Mouse (Mus musculus) embryonic facial prominence, embryonic 10.5 days (tissue): ENCODE measurements at regions not wholly inside any gene's neighbourhood (a gene's known extent, or its start where the extent isn't known, plus 50 kb on each side); places are given as distances from the start of the nearest gene placed in this dataset.

Experiments
- DNase-seq: peaks from one replicate; pipeline ENCODE4 v3.0.0-alpha.2; 2017; ENCODE audit warnings: low spot score
- H3K27ac ChIP-seq: fragments of 300-500 bp; sonication (generic); replicated peaks from 2 replicates; pipeline ENCODE4 v1.5.1; 2016; ENCODE audit warnings: mild to moderate bottlenecking
- H3K27me3 ChIP-seq: fragments of 300-500 bp; sonication (generic); replicated peaks from 2 replicates; pipeline ENCODE4 v1.6.1; 2016; ENCODE audit warnings: low read depth, mild to moderate bottlenecking; ENCODE audit not compliant: poor library complexity, severe bottlenecking
- H3K36me3 ChIP-seq: fragments of 300-500 bp; sonication (generic); replicated peaks from 2 replicates; pipeline ENCODE4 v1.6.1; 2016; ENCODE audit warnings: mild to moderate bottlenecking, moderate library complexity
- H3K4me1 ChIP-seq: fragments of 300-500 bp; sonication (generic); 2 replicates; pipeline ENCODE4 v1.6.1; 2016
- H3K4me3 ChIP-seq: fragments of 300-500 bp; sonication (generic); 2 replicates; pipeline ENCODE4 v1.5.1; 2016; ENCODE audit warnings: mild to moderate bottlenecking, moderate library complexity
- H3K9me3 ChIP-seq: fragments of 300-500 bp; sonication (generic); 2 replicates; pipeline ENCODE4 v1.6.1; 2016; ENCODE audit warnings: mild to moderate bottlenecking
- WGBS: fragments of 180-500 bp; shearing (Covaris S2); methylation state at CpG from one replicate; pipeline ENCODE4 v1.1.7; 2016; 5-methylcytosine and 5-hydroxymethylcytosine counted together

- Histone ChIP-seq H3K27ac (no peak overlapping the region), H3K4me3 (no peak overlapping the region), H3K4me1 (peaks cover 7% of the 10 kb centered on the region; the same call in 1 of the 2 replicates), H3K9me3 (no peaks in the 10 kb centered on the region), H3K27me3 (no peaks in the 10 kb centered on the region), H3K36me3 (no peaks in the 10 kb centered on the region)
- WGBS: 89% methylated on average over 3 of the region's 3 CpGs
- DNase-seq: no peak
Observed at GRCm38 (mm10) chr9:59091179-59091578, 54.9 kb upstream of the Neo1 start.

GRCm38 (mm10) chr9:59087704-59088103 is 51.5 kb upstream of the Neo1 start:
- 87% methylated on average over 3 of the region's 3 CpGs for WGBS
- Histone ChIP-seq H3K27me3 (no peaks in the 10 kb centered on the region), H3K4me3 (no peak overlapping the region), H3K4me1 (peaks cover 7% of the 10 kb centered on the region; the same call in 1 of the 2 replicates), H3K9me3 (no peaks in the 10 kb centered on the region), H3K27ac (no peak overlapping the region), H3K36me3 (no peaks in the 10 kb centered on the region)
- no peak for DNase-seq

GRCm38 (mm10) chr9:59087112-59087511 is 50.9 kb upstream of the Neo1 start:
- no peaks in the 10 kb centered on the region for H3K27me3 ChIP-seq
- H3K27ac ChIP-seq: no peak overlapping the region
- no peaks in the 10 kb centered on the region for H3K36me3 ChIP-seq
- H3K4me3 ChIP-seq: no peak overlapping the region
- no peak for DNase-seq
- H3K9me3 ChIP-seq: no peaks in the 10 kb centered on the region
- 70% methylated on average over 9 of the region's 9 CpGs for WGBS
- H3K4me1 ChIP-seq: peaks cover 7% of the 10 kb centered on the region; the same call in 1 of the 2 replicates

GRCm38 (mm10) chr9:59086556-59087102 is 50.4 kb upstream of the Neo1 start:
- H3K9me3 ChIP-seq: no peaks in the 10 kb centered on the region
- no peaks in the 10 kb centered on the region for H3K27me3 ChIP-seq
- peaks cover 7% of the 10 kb centered on the region; the same call in 1 of the 2 replicates for H3K4me1 ChIP-seq
- WGBS: 92% methylated on average over 10 of the region's 10 CpGs
- H3K27ac ChIP-seq: no peak overlapping the region
- DNase-seq: no peak
- no peak overlapping the region for H3K4me3 ChIP-seq
- H3K36me3 ChIP-seq: no peaks in the 10 kb centered on the region
